Mouse (Mus musculus) left cerebral cortex, postnatal 36 days (tissue): Measurements from ENCODE around the gene Fcna. TPM values are rescaled to one million over a fixed set of nuclear protein-coding genes. Genes with fewer than 3 reads are reported as not detected.
A peak's percentile ranks its signal among the peaks of the same experiment; 100 is the strongest.

ENCODE experiments used
- DNase-seq, 2 experiments: peaks; one replicate each; pipeline ENCODE4 v3.0.0; 2021 to 2022; ENCODE audit warnings: low spot score in 2 of 2, mixed read lengths in 1 of 2
- intact Hi-C: fragments of 180-260 bp; cut with DNase I; formaldehyde crosslinking; loops from one replicate; pipeline ENCODE4 v1.15.1; 2025
- total RNA-seq, 2 experiments: library from RNA; stranded (reverse); gene quantifications; 2 replicates each; pipeline ENCODE4 v1.2.3; 2021

The Fcna gene
- total RNA-seq, 2 experiments from 2014 or later, result 0.25 to 0.50 TPM

GRCm38 (mm10) chr2:25580621-25581101 is 47.2 kb downstream of the Fcna start:
- peak in 1 of 2 experiments; percentile 60 for DNase-seq
- intact Hi-C loops, result no loop called here

GRCm38 (mm10) chr2:25579737-25580460 is 47.9 kb downstream of the Fcna start:
- DNase-seq, result peak in 1 of 2 experiments; percentile 39
- intact Hi-C loops, result no loop called here

GRCm38 (mm10) chr2:25578796-25579736 is 48.8 kb downstream of the Fcna start:
- DNase-seq, result no peak
- intact Hi-C loops, result no loop called here

- DNase-seq, result no peak
- intact Hi-C loops, result no loop called here
Observed at GRCm38 (mm10) chr2:25577951-25578795, 49.7 kb downstream of the Fcna start.

- intact Hi-C loops, result no loop called here
- peak; percentile 65 to 66 for DNase-seq
Observed at GRCm38 (mm10) chr2:25576965-25577891, 50.6 kb downstream of the Fcna start.

- intact Hi-C loops, result no loop called here
- peak in 1 of 2 experiments; percentile 55 for DNase-seq
Observed at GRCm38 (mm10) chr2:25576028-25576850, 51.6 kb downstream of the Fcna start.

- intact Hi-C loops, result no loop called here
- peak; percentile 50 to 62 for DNase-seq
Observed at GRCm38 (mm10) chr2:25575432-25576027, 52.3 kb downstream of the Fcna start.

Other genes with a start within 250 kb of the Fcna start
- 10 to 100 TPM; 12.0 to 13.9 TPM for gene Entpd2, start 232.2 kb downstream of the Fcna start, total RNA-seq
- gene Npdc1, start 228.7 kb downstream of the Fcna start, total RNA-seq, result 100 to 1,000 TPM; 325 to 339 TPM
- under 1 TPM in 1 of 2 experiments, not detected in 1; 0.20 TPM for gene Fut7, start 204.8 kb downstream of the Fcna start, total RNA-seq
- 100 to 1,000 TPM; 169 to 174 TPM for gene Abca2, start 199.3 kb downstream of the Fcna start, total RNA-seq
- under 1 TPM in 1 of 2 experiments, not detected in 1; 0.69 TPM for gene Clic3, start 171.2 kb downstream of the Fcna start, total RNA-seq
- 10 to 100 TPM; 72.8 to 75.8 TPM for gene Paxx, start 166.9 kb downstream of the Fcna start, total RNA-seq
- 1,000 to 10,000 TPM; 1,442 to 2,237 TPM for gene Ptgds, start 158.0 kb downstream of the Fcna start, total RNA-seq
- not detected for gene Lcn12, start 134.1 kb downstream of the Fcna start, total RNA-seq
- 100 to 1,000 TPM; 107 to 127 TPM for gene Fbxw5, start 127.3 kb downstream of the Fcna start, total RNA-seq
- 1 to 10 TPM; 1.0 to 1.6 TPM for gene C8g, start 126.3 kb downstream of the Fcna start, total RNA-seq
- gene Traf2, start 81.1 kb downstream of the Fcna start, total RNA-seq, result 1 to 10 TPM; 8.7 to 9.3 TPM
- gene Edf1, start 70.2 kb downstream of the Fcna start, total RNA-seq, result 100 to 1,000 TPM; 189 to 236 TPM
- gene Mamdc4, start 53.2 kb downstream of the Fcna start, total RNA-seq, result 1 to 10 TPM; 1.4 to 2.4 TPM
- 10 to 100 TPM; 74.6 to 75.4 TPM for gene Phpt1, start 52.8 kb downstream of the Fcna start, total RNA-seq
- 100 to 1,000 TPM in 1 of 2 experiments, 10 to 100 TPM in 1; 99.8 to 110 TPM for gene Ajm1, start 46.3 kb downstream of the Fcna start, total RNA-seq
- gene Rabl6, start 19.5 kb downstream of the Fcna start, total RNA-seq, result 100 to 1,000 TPM; 144 to 160 TPM
- not detected for gene Ccdc183, start 10.4 kb downstream of the Fcna start, total RNA-seq
- gene Tmem141, start 6.0 kb downstream of the Fcna start, total RNA-seq, result 10 to 100 TPM; 19.8 to 29.2 TPM
- gene Lcn8, start 25.1 kb upstream of the Fcna start, total RNA-seq, result not detected
- gene Lcn5, start 29.9 kb upstream of the Fcna start, total RNA-seq, result not detected
- gene Lcn6, start 48.8 kb upstream of the Fcna start, total RNA-seq, result not detected
- gene Lcn10, start 54.7 kb upstream of the Fcna start, total RNA-seq, result not detected
- gene Obp2a, start 72.0 kb upstream of the Fcna start, total RNA-seq, result not detected
- 100 to 1,000 TPM in 1 of 2 experiments, 10 to 100 TPM in 1; 83.5 to 107 TPM for gene Bmyc, start 78.7 kb upstream of the Fcna start, total RNA-seq
- gene Obp2b, start 109.0 kb upstream of the Fcna start, total RNA-seq, result not detected
- gene Lcn3, start 137.5 kb upstream of the Fcna start, total RNA-seq, result not detected
- gene Lcn11, start 149.0 kb upstream of the Fcna start, total RNA-seq, result not detected
- gene Gm13539, start 154.2 kb upstream of the Fcna start, total RNA-seq, result not detected
- not detected for gene Glt6d1, start 187.8 kb upstream of the Fcna start, total RNA-seq
- not detected for gene Lcn9, start 195.1 kb upstream of the Fcna start, total RNA-seq
- gene Sohlh1, start 219.2 kb upstream of the Fcna start, total RNA-seq, result not detected
- gene Kcnt1, start 235.7 kb upstream of the Fcna start, total RNA-seq, result 100 to 1,000 TPM; 100 to 155 TPM